Mouse (Mus musculus): ENCODE results near the gene Btbd11. TPM values are rescaled to one million over a fixed set of nuclear protein-coding genes. Genes with fewer than 3 reads are reported as not detected.

Gene Btbd11
- total and polyA plus RNA-seq, 3 experiments, result 10.1 to 18.5 (median 15.4) TPM

GRCm38 (mm10) chr10:85447869-85448268, 61.3 kb downstream of the Btbd11 start:
- Histone ChIP-seq H3K9me3 (replicated peaks; ENCODE audit: low read length) (no peaks in the 10 kb centered on the region), H3K4me2 (ENCODE audit: insufficient read depth, low read depth, poor library complexity, severe bottlenecking) (no peak overlapping the region), H3K4me3 (replicated peaks in 1 of 3; ENCODE audit: low read depth in 2 of 3, low read length in 2 of 3, poor library complexity in 1 of 3) (no peak overlapping the region), H3K27me3 (replicated peaks) (no peaks in the 10 kb centered on the region), H3K79me2 (replicated peaks; ENCODE audit: control insufficient read depth, extremely low read depth, insufficient read depth, poor library complexity, severe bottlenecking) (no peaks in the 10 kb centered on the region), H3K9ac (ENCODE audit: insufficient read depth, low read depth) (no peak overlapping the region), H3K4me1 (ENCODE audit: control insufficient read depth in 1 of 2, insufficient read depth in 2 of 2) (peaks cover 12 to 75% of the 10 kb centered on the region in 2 experiments), H3K27ac (ENCODE audit: insufficient read depth, low read depth) (no peak overlapping the region), H3K36me3 (replicated peaks in 1 of 2; ENCODE audit: control insufficient read depth in 1 of 2, insufficient read depth in 1 of 2, low read length in 1 of 2) (peaks cover 0 to 34% of the 10 kb centered on the region in 2 experiments)
- dilution Hi-C loops (cut with MboI; ENCODE audit: extremely low pct_ligation_motif_present, extremely low pct_unique_long_range_greater_than_20kb, low sequenced_read_pairs) (no loop called here), in situ Hi-C loops (cut with MboI; ENCODE audit: low pct_ligation_motif_present, low pct_unique_long_range_greater_than_20kb, low sequenced_read_pairs) (no loop called here)
- no peak for TF ChIP-seq PAX5 (IDR thresholded peaks at IDR 0.05; ENCODE audit: low read length)
- TF ChIP-seq GABPA (IDR thresholded peaks at IDR 0.05; ENCODE audit: insufficient replicate concordance, low read depth, low read length), result no peak
- peak; percentile 63; the same call in 1 of the 2 replicates for TF ChIP-seq TCF12 (IDR thresholded peaks at IDR 0.05; ENCODE audit: low read depth, low read length)
- TF ChIP-seq ZNF384 (IDR thresholded peaks at IDR 0.05; ENCODE audit: low read depth, low read length), result no peak
- peak; percentile 98 for TF ChIP-seq IRF4 (IDR thresholded peaks at IDR 0.05; ENCODE audit: low read depth, low read length)
- TF ChIP-seq BHLHE40 (IDR thresholded peaks at IDR 0.05; ENCODE audit: low read depth, low read length), result peak; percentile 78
- no peak for TF ChIP-seq CHD1 (IDR thresholded peaks at IDR 0.05; ENCODE audit: low read depth, low read length)
- TF ChIP-seq TBP (conservative IDR thresholded peaks at IDR 0.05; ENCODE audit: low read depth, low read length), result no peak
- TF ChIP-seq EP300 (IDR thresholded peaks at IDR 0.05; ENCODE audit: low read length), result peak; percentile 94
- 0 out of 2 replicates have a peak, but pooled peaks have one; percentile 38 for TF ChIP-seq SIN3A (IDR thresholded peaks at IDR 0.05; ENCODE audit: low read length)
- no peak for TF ChIP-seq USF1 (IDR thresholded peaks at IDR 0.05; ENCODE audit: low read depth, low read length)
- no peak for TF ChIP-seq E2F4 (IDR thresholded peaks at IDR 0.05; ENCODE audit: insufficient replicate concordance, low read depth, low read length)
- TF ChIP-seq MYC (IDR thresholded peaks at IDR 0.05; ENCODE audit: low read depth, low read length), result no peak
- TF ChIP-seq NELFE (IDR thresholded peaks at IDR 0.05; ENCODE audit: low read depth, low read length), result no peak
- peak; percentile 97 for TF ChIP-seq JUND (conservative IDR thresholded peaks at IDR 0.05; ENCODE audit: low read depth, low read length)
- TF ChIP-seq RAD21 (IDR thresholded peaks at IDR 0.05; ENCODE audit: low read depth, low read length), result no peak; the same call in 1 of the 2 replicates
- TF ChIP-seq ELF1 (IDR thresholded peaks at IDR 0.05; ENCODE audit: low read depth, low read length), result peak; percentile 49; the same call in 1 of the 2 replicates
- TF ChIP-seq MAFK (IDR thresholded peaks at IDR 0.05; ENCODE audit: insufficient replicate concordance, low read length), result no peak
- TF ChIP-seq MXI1 (IDR thresholded peaks at IDR 0.05; ENCODE audit: low read depth, low read length), result no peak
- no peak for TF ChIP-seq POLR2A (IDR thresholded peaks at IDR 0.05; ENCODE audit: low read depth, low read length)
- peak; percentile 78 for TF ChIP-seq MEF2A (IDR thresholded peaks at IDR 0.05; ENCODE audit: borderline replicate concordance, low read depth, low read length)
- no peak for TF ChIP-seq HCFC1 (IDR thresholded peaks at IDR 0.05; ENCODE audit: low read depth, low read length)
- no peak for TF ChIP-seq CHD2 (IDR thresholded peaks at IDR 0.05; ENCODE audit: low read length)
- no peak for TF ChIP-seq KAT2A (IDR thresholded peaks at IDR 0.05; ENCODE audit: insufficient replicate concordance, low read length)
- TF ChIP-seq ZMIZ1 (IDR thresholded peaks at IDR 0.05; ENCODE audit: low read depth, low read length), result no peak
- no peak for TF ChIP-seq ZC3H11A (IDR thresholded peaks at IDR 0.05; ENCODE audit: low read depth, low read length)
- no peak for TF ChIP-seq MAZ (IDR thresholded peaks at IDR 0.05; ENCODE audit: low read depth, low read length)
- TF ChIP-seq USF2 (conservative IDR thresholded peaks at IDR 0.05; ENCODE audit: low read depth, low read length), result no peak
- no peak for TF ChIP-seq CTCF (conservative IDR thresholded peaks at IDR 0.05 in 1 of 2, IDR thresholded peaks at IDR 0.05 in 1 of 2; ENCODE audit: low read depth in 2 of 2, low read length in 2 of 2)
- no peak for TF ChIP-seq MAX (IDR thresholded peaks at IDR 0.05; ENCODE audit: low read length)
- TF ChIP-seq ETS1 (conservative IDR thresholded peaks at IDR 0.05; ENCODE audit: low read depth, low read length), result peak; percentile 73
- TF ChIP-seq NRF1 (IDR thresholded peaks at IDR 0.05; ENCODE audit: low read depth, low read length), result no peak
- TF ChIP-seq SMC3 (IDR thresholded peaks at IDR 0.05; ENCODE audit: low read depth, low read length), result no peak
- peak; percentile 77 for TF ChIP-seq JUN (IDR thresholded peaks at IDR 0.05; ENCODE audit: insufficient read depth, low read depth, low read length)
- no peak for TF ChIP-seq ZKSCAN1 (IDR thresholded peaks at IDR 0.05; ENCODE audit: borderline replicate concordance, low read depth, low read length)
- peak; percentile 83; the same call in 1 of the 2 replicates for TF ChIP-seq RCOR1 (conservative IDR thresholded peaks at IDR 0.05; ENCODE audit: low read depth, low read length)
- no peak for TF ChIP-seq POLR2AphosphoS2 (IDR thresholded peaks at IDR 0.05; ENCODE audit: low read depth, low read length)
- no peak for TF ChIP-seq UBTF (IDR thresholded peaks at IDR 0.05; ENCODE audit: low read depth, low read length)
- DNase-seq (ENCODE audit: extremely low read depth), result peak; percentile 87

All from CH12.LX (cell line).